Mouse (Mus musculus) neural tube, embryonic 14.5 days (tissue): ENCODE measurements around the gene Ankrd54. TPM values are rescaled to one million over a fixed set of nuclear protein-coding genes. Genes with fewer than 3 reads are reported as not detected.
"Not testable (repeated sequence)": the region's sequence is repeated elsewhere in the genome, so short reads cannot be mapped to it uniquely, and the experiment has no call there.

Source experiments
- ATAC-seq: fragments of 200-750 bp; cut with Nextera tagmentation; 2 replicates; pipeline ENCODE4 v1.8.0; 2017; ENCODE audit warnings: low read depth, mild to moderate bottlenecking, moderate TSS enrichment, moderate library complexity
- H3K27ac ChIP-seq: fragments of 300-500 bp; sonication (generic); 2 replicates; pipeline ENCODE4 v1.5.1; 2014; ENCODE audit warnings: low read depth, mild to moderate bottlenecking, control low read depth, low read length, moderate library complexity, mixed read lengths
- H3K27me3 ChIP-seq: fragments of 300-500 bp; sonication (generic); 2 replicates; pipeline ENCODE4 v1.6.1; 2014; ENCODE audit warnings: low read length; ENCODE audit not compliant: control insufficient read depth, insufficient read depth
- H3K36me3 ChIP-seq: fragments of 300-500 bp; sonication (generic); 2 replicates; pipeline ENCODE4 v1.6.1; 2014; ENCODE audit warnings: low read length, mixed read lengths; ENCODE audit not compliant: control insufficient read depth, insufficient read depth
- H3K4me1 ChIP-seq: fragments of 300-500 bp; sonication (generic); 2 replicates; pipeline ENCODE4 v1.6.1; 2014; ENCODE audit warnings: low read length; ENCODE audit not compliant: control insufficient read depth, insufficient read depth
- H3K4me2 ChIP-seq: fragments of 300-500 bp; sonication (generic); 2 replicates; pipeline ENCODE4 v1.6.1; 2014; ENCODE audit warnings: mild to moderate bottlenecking, low read depth, low read length, control low read depth
- H3K4me3 ChIP-seq: fragments of 300-500 bp; sonication (generic); 2 replicates; pipeline ENCODE4 v1.5.1; 2014; ENCODE audit warnings: low read depth, low read length, control low read depth, mixed read lengths
- H3K9ac ChIP-seq: fragments of 300-500 bp; sonication (generic); replicated peaks from 2 replicates; pipeline ENCODE4 v1.6.1; 2014; ENCODE audit warnings: low read depth, mild to moderate bottlenecking, control low read depth, low read length, mixed read lengths
- H3K9me3 ChIP-seq: fragments of 300-500 bp; sonication (generic); 2 replicates; pipeline ENCODE4 v1.6.1; 2016; ENCODE audit warnings: low read length; ENCODE audit not compliant: control insufficient read depth
- WGBS: fragments of 180-500 bp; shearing (Covaris S2); extraction: QIAGEN DNeasy Blood & Tissue Kit; methylation state at CpG from one replicate; pipeline ENCODE4 v1.1.7; 2014; 5-methylcytosine and 5-hydroxymethylcytosine counted together
- polyA plus RNA-seq: library from polyadenylated mRNA; unstranded; fragments of >200 nt; fragmentation: Nextera tagmentation; extraction: Ambion mirVana; gene quantifications from 2 replicates; pipeline ENCODE4 v1.2.1, GENCODE M21; 2014

Ankrd54 gene
- polyA plus RNA-seq, 1 experiment from 2014 or later = 46.2 TPM

GRCm38 (mm10) chr15:79018191-79018590 is 44.5 kb downstream of the Ankrd54 start:
- ATAC-seq = no peak
- no peaks in the 10 kb centered on the region for H3K4me1 ChIP-seq
- no peaks in the 10 kb centered on the region for H3K36me3 ChIP-seq
- no peak overlapping the region for H3K4me3 ChIP-seq
- no peaks in the 10 kb centered on the region for H3K9me3 ChIP-seq
- H3K27ac ChIP-seq = no peak overlapping the region
- H3K9ac ChIP-seq = no peak overlapping the region
- H3K4me2 ChIP-seq = no peak overlapping the region
- H3K27me3 ChIP-seq = no peaks in the 10 kb centered on the region
- 25% methylated on average over 4 of the region's 4 CpGs for WGBS

DNA sequence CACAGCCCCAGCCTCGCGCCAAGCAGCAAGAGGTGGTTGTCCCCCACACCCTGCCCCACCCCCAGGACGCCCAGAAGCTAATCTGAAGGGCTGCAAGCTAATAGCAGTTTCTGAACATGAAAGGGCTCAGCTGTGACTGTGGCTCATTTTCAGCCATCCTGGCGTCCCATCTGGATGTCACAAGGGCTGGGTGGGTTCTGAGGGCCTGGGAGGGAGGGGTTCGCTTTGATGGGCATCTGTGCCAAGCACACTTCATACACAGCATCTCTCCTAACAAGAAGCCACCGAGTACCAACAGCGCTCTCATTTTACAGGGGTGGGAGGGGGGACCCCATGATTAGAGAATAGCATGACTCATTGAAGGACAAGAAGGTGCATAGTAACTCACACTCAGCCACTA is 49.3 kb downstream of the Ankrd54 start:
- Histone ChIP-seq H3K4me2 (no peak overlapping the region), H3K9me3 (no peaks in the 10 kb centered on the region), H3K9ac (no peak overlapping the region), H3K36me3 (no peaks in the 10 kb centered on the region), H3K4me1 (no peaks in the 10 kb centered on the region), H3K27ac (no peak overlapping the region), H3K4me3 (no peak overlapping the region), H3K27me3 (no peaks in the 10 kb centered on the region)
- ATAC-seq = no peak
- WGBS = 28% methylated on average over 7 of the region's 7 CpGs

- no peaks in the 10 kb centered on the region for H3K9me3 ChIP-seq
- H3K4me2 ChIP-seq = no peak overlapping the region
- no peak for ATAC-seq
- no peaks in the 10 kb centered on the region for H3K27me3 ChIP-seq
- WGBS = 19% methylated on average over 10 of the region's 10 CpGs
- H3K4me3 ChIP-seq = no peak overlapping the region
- no peak overlapping the region for H3K9ac ChIP-seq
- no peaks in the 10 kb centered on the region for H3K4me1 ChIP-seq
- no peaks in the 10 kb centered on the region for H3K36me3 ChIP-seq
- H3K27ac ChIP-seq = no peak overlapping the region
Measured at GRCm38 (mm10) chr15:79011550-79011949, 51.1 kb downstream of the Ankrd54 start.

DNA sequence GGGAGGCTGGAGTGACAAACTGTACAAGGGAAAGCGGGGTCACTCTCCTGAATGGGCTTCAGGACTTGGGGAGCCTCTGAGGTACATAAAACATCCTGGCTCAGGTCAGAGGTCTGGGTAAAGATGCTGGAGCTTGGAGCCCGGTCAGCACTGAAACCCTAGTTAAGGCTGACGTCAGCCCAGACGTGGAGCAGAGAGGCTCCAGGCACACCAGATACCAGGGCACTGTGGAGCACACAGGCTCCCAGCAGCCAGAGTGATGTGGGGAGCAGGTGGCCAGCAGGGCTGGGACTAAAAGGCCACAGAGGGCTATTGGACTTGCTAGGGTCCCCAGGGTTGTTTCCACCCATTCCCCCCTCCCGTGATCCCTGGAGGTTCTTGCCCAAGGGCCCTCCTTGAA is 53.0 kb downstream of the Ankrd54 start:
- no peaks in the 10 kb centered on the region for H3K4me1 ChIP-seq
- no peaks in the 10 kb centered on the region for H3K27me3 ChIP-seq
- no peak overlapping the region for H3K4me3 ChIP-seq
- H3K36me3 ChIP-seq = peaks cover 9% of the 10 kb centered on the region; the same call in 1 of the 2 replicates
- no peaks in the 10 kb centered on the region for H3K9me3 ChIP-seq
- H3K4me2 ChIP-seq = no peak overlapping the region
- no peak overlapping the region for H3K9ac ChIP-seq
- WGBS = 59% methylated on average over 5 of the region's 5 CpGs
- ATAC-seq = no peak
- no peak overlapping the region for H3K27ac ChIP-seq

DNA sequence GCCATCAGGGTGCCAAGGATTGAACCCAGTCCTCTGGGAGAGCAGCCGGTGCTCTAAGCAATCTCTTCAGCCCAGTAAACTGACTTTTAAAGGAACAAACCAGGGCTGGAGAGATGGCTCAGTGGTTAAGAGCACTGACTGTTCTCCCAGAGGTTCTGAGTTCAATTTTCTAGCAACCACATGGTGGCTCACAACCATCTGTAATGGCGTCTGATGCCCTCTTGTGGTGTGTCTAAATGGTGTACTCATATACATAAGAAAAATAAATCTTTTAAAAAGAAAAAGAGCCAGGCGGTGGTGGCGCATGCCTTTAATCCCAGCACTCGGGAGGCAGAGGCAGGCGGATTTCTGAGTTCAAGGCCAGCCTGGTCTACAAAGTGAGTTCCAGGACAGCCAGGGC is 54.9 kb downstream of the Ankrd54 start:
- H3K9ac ChIP-seq, H3K27ac ChIP-seq, H3K9me3 ChIP-seq, ATAC-seq, H3K4me3 ChIP-seq, H3K27me3 ChIP-seq, H3K4me1 ChIP-seq, H3K4me2 ChIP-seq: not testable (repeated sequence)
- H3K36me3 ChIP-seq = peaks cover 23% of the 10 kb centered on the region; the same call in 1 of the 2 replicates
- 88% methylated on average over 6 of the region's 6 CpGs for WGBS

- no peak overlapping the region for H3K4me3 ChIP-seq
- H3K9me3 ChIP-seq = no peaks in the 10 kb centered on the region
- H3K4me2 ChIP-seq = no peak overlapping the region
- H3K4me1 ChIP-seq = no peaks in the 10 kb centered on the region
- H3K9ac ChIP-seq = no peak overlapping the region
- H3K27me3 ChIP-seq = no peaks in the 10 kb centered on the region
- H3K36me3 ChIP-seq = peaks cover 30% of the 10 kb centered on the region
- no peak for ATAC-seq
- no peak overlapping the region for H3K27ac ChIP-seq
- 90% methylated on average over 5 of the region's 5 CpGs for WGBS
Measured at GRCm38 (mm10) chr15:79007059-79007458, 55.6 kb downstream of the Ankrd54 start.

- Histone ChIP-seq H3K36me3 (peaks cover 34% of the 10 kb centered on the region), H3K4me3 (no peak overlapping the region), H3K27me3 (no peaks in the 10 kb centered on the region), H3K4me1 (no peaks in the 10 kb centered on the region), H3K9me3 (no peaks in the 10 kb centered on the region), H3K27ac (no peak overlapping the region), H3K4me2 (no peak overlapping the region), H3K9ac (no peak overlapping the region)
- 74% methylated on average over 3 of the region's 3 CpGs for WGBS
- ATAC-seq = no peak
Measured at GRCm38 (mm10) chr15:79006638-79007037, 56.1 kb downstream of the Ankrd54 start.

- Histone ChIP-seq H3K9ac (no peak overlapping the region), H3K27ac (no peak overlapping the region), H3K27me3 (no peaks in the 10 kb centered on the region), H3K9me3 (no peaks in the 10 kb centered on the region), H3K4me2 (no peak overlapping the region), H3K4me3 (no peak overlapping the region), H3K36me3 (peaks cover 37% of the 10 kb centered on the region), H3K4me1 (no peaks in the 10 kb centered on the region)
- no peak for ATAC-seq
- 91% methylated on average over 9 of the region's 9 CpGs for WGBS
Measured at GRCm38 (mm10) chr15:79005581-79005980, 57.1 kb downstream of the Ankrd54 start.
